Mouse (Mus musculus): ENCODE measurements around the gene Dip2a. TPM values are rescaled to one million over a fixed set of nuclear protein-coding genes. Genes with fewer than 3 reads are reported as not detected.
A peak's percentile ranks its signal among the peaks of the same experiment; 100 is the strongest.

Dip2a gene
- polyA plus RNA-seq, 1 experiment = 43.2 TPM

DNA sequence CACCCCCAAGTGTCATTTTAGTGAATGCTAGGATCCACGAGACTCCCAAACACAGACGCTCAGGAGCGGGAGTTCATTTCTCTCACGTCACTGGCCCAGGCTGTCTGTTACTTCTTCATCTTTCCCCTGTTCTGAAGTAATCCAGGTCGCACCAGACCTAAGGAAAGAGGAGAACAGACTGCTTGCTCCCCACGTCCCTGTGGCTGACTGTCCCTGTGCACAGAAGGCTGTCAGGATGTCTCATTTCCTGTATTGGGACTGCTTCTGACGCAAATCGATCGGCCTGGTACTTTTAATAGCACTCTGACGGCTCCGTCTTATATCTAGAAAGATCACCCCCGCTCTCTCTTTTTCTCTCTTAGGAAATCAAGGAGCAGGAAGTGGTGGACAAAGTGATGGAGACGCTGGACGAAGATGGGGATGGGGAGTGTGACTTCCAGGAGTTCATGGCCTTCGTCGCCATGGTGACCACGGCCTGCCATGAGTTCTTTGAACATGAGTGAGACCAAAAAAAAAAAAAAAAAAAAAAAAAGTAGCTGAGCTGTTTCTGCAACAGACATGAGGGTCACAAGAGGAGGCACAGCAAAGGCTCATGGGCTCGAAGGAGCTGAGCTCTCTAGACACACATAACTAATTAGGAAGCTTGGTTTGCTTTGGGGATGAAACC is 85.4 kb downstream of the Dip2a start:
- TF ChIP-seq POLR2A (IDR thresholded peaks at IDR 0.05; ENCODE audit: borderline replicate concordance, extremely low read depth, insufficient read depth, insufficient read length, poor library complexity, severe bottlenecking) (no peak), CTCF (IDR thresholded peaks at IDR 0.05; ENCODE audit: borderline replicate concordance, extremely low read depth, insufficient read depth, insufficient read length) (no peak)
- no peak for DNase-seq (ENCODE audit: low read depth)

DNA sequence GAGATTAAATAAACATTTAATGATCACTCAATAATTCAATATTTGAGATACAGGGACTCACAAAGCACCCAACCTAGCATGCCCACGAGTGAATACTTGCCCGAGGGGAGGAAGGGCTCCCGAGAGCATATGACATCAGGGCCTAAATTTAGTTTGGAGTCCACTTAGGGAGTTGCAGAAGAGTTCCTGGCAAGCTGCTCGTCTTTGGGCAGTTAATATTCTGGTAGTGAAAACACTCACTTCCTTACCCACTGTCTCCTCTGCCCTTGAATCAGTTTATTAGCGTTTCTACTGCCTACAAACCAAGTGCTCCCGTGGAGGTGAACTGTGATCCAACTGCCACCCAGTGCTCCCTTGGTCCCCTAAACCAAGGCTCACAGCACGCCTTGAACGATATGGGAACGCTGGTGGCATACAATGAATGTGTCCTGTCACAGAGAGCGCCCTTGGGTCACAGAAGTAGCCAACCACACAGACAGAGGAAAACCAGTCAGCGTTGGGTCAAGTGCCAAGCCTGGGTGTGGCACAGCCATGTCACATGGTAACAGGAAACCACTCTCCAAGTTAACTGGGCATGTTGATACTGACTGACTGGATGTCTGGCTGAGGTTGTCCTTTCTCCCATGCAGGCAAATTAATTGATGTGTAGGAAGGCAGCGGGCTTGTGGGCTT is 87.2 kb downstream of the Dip2a start:
- no peak for TF ChIP-seq CTCF (IDR thresholded peaks at IDR 0.05; ENCODE audit: borderline replicate concordance, extremely low read depth, insufficient read depth, insufficient read length)
- no peak for TF ChIP-seq POLR2A (IDR thresholded peaks at IDR 0.05; ENCODE audit: borderline replicate concordance, extremely low read depth, insufficient read depth, insufficient read length, poor library complexity, severe bottlenecking)
- DNase-seq (ENCODE audit: low read depth) = no peak

DNA sequence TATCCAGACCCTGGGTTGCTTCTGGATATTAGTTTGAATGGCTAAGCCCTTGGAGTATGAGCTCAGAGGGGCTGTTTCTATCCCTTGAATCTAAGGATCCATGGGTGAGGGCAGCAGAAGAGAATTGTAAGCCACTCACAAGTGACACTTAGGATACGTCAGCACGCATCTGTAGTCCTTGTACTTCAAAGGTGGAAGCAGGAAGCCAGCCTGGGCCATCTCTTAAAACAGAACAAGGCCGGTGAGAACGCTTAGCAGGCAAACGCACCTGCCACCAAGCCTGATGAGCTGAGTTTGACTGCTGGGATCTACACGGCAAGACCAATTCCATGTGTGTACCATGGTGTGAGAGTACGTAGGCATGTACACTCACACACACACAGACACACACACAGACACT is 87.9 kb downstream of the Dip2a start:
- TF ChIP-seq CTCF (IDR thresholded peaks at IDR 0.05; ENCODE audit: borderline replicate concordance, extremely low read depth, insufficient read depth, insufficient read length) (no peak), POLR2A (IDR thresholded peaks at IDR 0.05; ENCODE audit: borderline replicate concordance, extremely low read depth, insufficient read depth, insufficient read length, poor library complexity, severe bottlenecking) (no peak)
- DNase-seq (ENCODE audit: low read depth) = no peak

DNA sequence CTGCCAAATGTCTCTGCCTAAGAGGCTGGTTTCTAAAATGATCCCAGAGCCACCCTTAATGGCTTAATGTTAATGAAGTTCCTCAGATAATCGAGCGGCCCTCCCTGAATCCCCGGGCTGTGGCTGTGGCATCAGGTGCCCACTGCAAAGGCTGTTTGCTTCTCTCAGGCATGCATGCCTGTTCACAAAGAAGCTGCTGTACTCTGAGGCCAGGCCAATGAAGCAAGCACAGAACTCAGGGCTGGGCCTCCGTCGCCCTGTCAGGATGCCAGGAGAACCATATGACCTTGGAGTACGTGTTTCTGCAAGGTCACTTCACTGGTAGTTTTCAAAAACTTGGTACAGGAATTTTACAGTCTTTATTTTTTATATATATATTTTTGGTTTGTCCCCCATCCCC is 89.5 kb downstream of the Dip2a start:
- TF ChIP-seq CTCF (IDR thresholded peaks at IDR 0.05; ENCODE audit: borderline replicate concordance, extremely low read depth, insufficient read depth, insufficient read length) (no peak), POLR2A (IDR thresholded peaks at IDR 0.05; ENCODE audit: borderline replicate concordance, extremely low read depth, insufficient read depth, insufficient read length, poor library complexity, severe bottlenecking) (no peak)
- peak; percentile 34 for DNase-seq (ENCODE audit: low read depth)

DNA sequence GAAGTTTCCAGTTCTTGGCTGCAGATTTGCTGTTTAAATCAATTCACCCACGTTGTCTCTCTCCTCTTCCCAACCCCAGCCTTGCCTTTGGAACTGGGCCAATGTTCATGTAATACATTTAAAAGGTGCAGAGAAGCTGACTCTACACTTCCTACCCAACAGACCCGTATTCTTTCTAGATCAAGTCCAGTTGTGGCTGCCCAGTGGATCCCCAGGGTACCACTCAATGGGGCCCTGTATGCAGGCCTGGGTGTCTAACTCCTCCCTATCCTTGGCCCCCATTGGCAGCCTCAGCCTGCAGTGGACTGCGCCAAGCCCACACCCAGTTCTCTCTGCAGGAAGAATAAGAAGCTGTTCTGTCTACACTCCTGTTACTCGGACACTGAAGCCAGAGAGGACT is 91.6 kb downstream of the Dip2a start, which contains the start of gene S100b:
TSS of gene S100b (plus strand) at position 318 of the 400 bp plus-strand sequence.
- peak; percentile 31 for DNase-seq (ENCODE audit: low read depth)
- TF ChIP-seq POLR2A (IDR thresholded peaks at IDR 0.05; ENCODE audit: borderline replicate concordance, extremely low read depth, insufficient read depth, insufficient read length, poor library complexity, severe bottlenecking) (no peak), CTCF (IDR thresholded peaks at IDR 0.05; ENCODE audit: borderline replicate concordance, extremely low read depth, insufficient read depth, insufficient read length) (no peak)

DNA sequence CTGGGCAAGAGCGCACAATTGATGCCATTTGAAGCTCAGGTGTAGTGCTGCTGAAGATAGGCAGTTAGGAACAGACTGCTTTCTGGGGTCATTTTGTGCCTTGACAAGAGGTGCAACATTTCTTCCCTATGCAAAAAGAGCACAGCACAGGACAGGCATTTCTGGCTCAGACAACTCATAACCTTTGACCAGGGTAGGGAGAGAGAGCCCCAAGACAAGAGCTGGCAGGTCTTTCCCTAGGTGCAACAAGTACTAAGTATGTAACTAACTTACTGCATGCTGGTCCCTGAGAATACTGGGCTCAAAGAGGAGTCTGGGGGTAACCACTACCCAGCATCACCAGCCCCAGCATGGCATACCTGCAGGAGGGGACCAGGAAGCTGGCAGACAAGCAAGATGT is 92.0 kb downstream of the Dip2a start:
- TF ChIP-seq CTCF (IDR thresholded peaks at IDR 0.05; ENCODE audit: borderline replicate concordance, extremely low read depth, insufficient read depth, insufficient read length) (no peak), POLR2A (IDR thresholded peaks at IDR 0.05; ENCODE audit: borderline replicate concordance, extremely low read depth, insufficient read depth, insufficient read length, poor library complexity, severe bottlenecking) (no peak)
- DNase-seq (ENCODE audit: low read depth) = no peak

DNA sequence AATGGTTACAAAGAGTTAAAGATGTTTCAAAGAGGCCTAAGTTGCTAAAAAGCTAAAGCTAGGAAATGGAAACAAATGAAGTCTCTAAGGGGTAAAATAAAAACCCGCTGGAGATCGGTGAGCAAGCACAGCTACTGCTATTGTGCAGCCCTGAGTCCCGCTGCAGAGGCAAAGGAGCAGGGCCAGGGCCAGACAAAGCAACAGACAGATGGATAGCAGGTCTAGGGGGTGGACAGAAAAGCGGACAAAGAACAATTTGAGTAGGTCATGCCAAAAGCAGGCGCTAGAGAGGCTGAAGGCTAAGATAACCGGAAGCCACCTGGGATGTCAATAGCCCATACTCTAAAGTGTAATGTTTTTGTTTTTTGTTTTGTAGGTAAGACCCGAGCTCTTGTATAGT is 94.2 kb downstream of the Dip2a start:
- DNase-seq (ENCODE audit: low read depth) = no peak
- TF ChIP-seq CTCF (IDR thresholded peaks at IDR 0.05; ENCODE audit: borderline replicate concordance, extremely low read depth, insufficient read depth, insufficient read length) (no peak), POLR2A (IDR thresholded peaks at IDR 0.05; ENCODE audit: borderline replicate concordance, extremely low read depth, insufficient read depth, insufficient read length, poor library complexity, severe bottlenecking) (no peak)

DNA sequence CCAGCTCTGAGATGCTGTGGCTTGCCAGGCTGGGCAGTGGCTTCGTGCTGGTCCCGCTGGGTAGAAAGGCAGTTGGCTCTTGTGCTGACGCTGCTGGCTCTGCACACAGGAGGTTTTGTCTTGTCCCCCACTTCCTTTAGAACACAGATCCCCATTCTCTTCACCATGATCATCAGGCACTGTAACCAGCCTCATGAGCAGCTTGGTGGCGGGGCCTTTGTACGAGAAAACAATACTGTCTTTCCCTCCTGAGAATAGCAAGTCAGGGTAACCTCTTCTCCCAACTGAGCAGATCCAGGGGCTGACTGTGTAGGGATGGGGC is 96.5 kb downstream of the Dip2a start:
- TF ChIP-seq POLR2A (IDR thresholded peaks at IDR 0.05; ENCODE audit: borderline replicate concordance, extremely low read depth, insufficient read depth, insufficient read length, poor library complexity, severe bottlenecking) (no peak), CTCF (IDR thresholded peaks at IDR 0.05; ENCODE audit: borderline replicate concordance, extremely low read depth, insufficient read depth, insufficient read length) (no peak)
- DNase-seq (ENCODE audit: low read depth) = no peak

DNA sequence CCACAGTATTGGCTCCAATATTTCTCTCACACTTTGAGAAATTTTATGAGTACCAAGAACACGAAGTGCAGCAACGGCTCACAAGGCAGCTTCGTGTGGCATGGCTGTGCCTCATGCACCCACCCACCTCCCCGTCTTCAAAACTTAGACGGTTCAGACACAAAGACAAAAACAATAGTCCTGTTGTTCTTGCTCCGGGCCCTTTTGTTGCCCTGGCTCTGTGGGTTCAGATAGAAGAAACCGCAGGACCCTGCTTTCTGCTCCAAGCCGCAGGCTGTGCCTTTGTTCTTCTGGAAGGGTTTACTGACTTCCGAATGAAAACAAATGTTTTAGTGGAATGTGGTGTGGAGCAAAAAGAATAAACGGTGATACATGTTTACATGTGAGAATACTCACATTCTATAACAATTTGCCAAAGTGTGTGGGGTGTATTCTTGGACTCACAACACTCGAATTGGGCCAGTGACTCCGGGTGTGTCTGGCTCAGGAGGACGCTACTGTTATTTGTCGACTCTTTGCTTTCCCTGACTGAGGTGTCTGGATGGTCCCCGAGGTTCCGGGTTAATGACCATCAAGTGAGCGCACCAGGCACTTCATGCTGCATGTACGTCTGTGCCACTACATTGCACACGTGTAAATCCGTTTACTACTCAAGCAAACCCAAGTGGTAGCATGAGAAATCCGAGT is 97.0 kb downstream of the Dip2a start:
- TF ChIP-seq POLR2A (IDR thresholded peaks at IDR 0.05; ENCODE audit: borderline replicate concordance, extremely low read depth, insufficient read depth, insufficient read length, poor library complexity, severe bottlenecking) (no peak), CTCF (IDR thresholded peaks at IDR 0.05; ENCODE audit: borderline replicate concordance, extremely low read depth, insufficient read depth, insufficient read length) (no peak)
- peak; percentile 28 for DNase-seq (ENCODE audit: low read depth)

DNA sequence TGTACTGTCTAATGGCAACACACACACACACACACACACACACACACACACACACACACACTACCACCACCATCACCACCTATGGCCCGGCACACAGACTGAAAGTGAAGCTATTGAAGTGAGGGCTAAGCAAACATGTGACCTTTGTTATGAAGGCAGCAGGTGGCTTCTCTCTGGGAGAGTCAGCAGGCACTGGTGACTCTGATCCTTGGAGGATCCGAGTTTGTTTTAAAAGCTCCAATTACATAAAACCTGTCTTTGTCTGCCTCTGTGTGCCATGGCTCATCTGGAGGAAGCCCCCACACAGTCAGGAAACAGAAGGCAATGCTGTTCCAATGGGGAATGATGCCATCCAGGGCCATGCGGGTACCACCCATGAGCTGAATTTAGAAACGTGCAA is 98.5 kb downstream of the Dip2a start:
- TF ChIP-seq CTCF (IDR thresholded peaks at IDR 0.05; ENCODE audit: borderline replicate concordance, extremely low read depth, insufficient read depth, insufficient read length) (no peak), POLR2A (IDR thresholded peaks at IDR 0.05; ENCODE audit: borderline replicate concordance, extremely low read depth, insufficient read depth, insufficient read length, poor library complexity, severe bottlenecking) (no peak)
- DNase-seq (ENCODE audit: low read depth) = no peak

DNA sequence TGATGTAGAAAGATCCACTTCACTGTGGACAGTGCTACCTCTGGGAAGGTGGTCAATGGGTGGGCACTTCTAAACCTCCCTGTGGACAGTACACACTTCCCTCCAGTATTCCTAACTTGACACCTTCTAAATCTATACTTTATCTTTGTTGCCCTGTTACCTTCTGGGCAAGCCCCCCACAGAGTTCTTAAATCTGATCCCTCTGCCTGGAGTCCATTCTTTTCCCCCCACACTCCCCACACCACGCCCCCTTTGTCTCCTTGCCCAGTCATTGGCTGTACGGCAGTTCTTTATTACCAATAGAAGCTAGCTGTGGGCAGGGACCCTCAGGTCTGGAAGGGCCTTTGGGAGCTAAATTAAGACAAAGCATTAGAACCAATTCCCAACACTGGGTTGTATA is 100.0 kb downstream of the Dip2a start:
- DNase-seq (ENCODE audit: low read depth) = no peak

More for the DNA sequence above, 100.0 kb downstream of the Dip2a start:
- TF ChIP-seq POLR2A (IDR thresholded peaks at IDR 0.05; ENCODE audit: borderline replicate concordance, extremely low read depth, insufficient read depth, insufficient read length, poor library complexity, severe bottlenecking) (no peak), CTCF (IDR thresholded peaks at IDR 0.05; ENCODE audit: borderline replicate concordance, extremely low read depth, insufficient read depth, insufficient read length) (no peak)

Measured in brain, embryonic 14.5 days (tissue).